Comparison of ENCODE assay signal across 19 mouse cellular contexts in genomic region chr8:127066501-127066900, GRCm38 (mm10). TPM values are rescaled to one million over a fixed set of nuclear protein-coding genes. Genes with fewer than 3 reads are reported as not detected.
DNase-seq lines count a peak whose midpoint lies in the region; ATAC-seq lines count a peak whose summit lies in the region.
"Had no signal": no experiment of that assay in that cellular context is flagged by ENCODE, and none has a peak within 500 bp of the region (broad histone marks: within the 10 kb centered on the region; RNA-seq: fewer than 3 reads in every experiment).

No protein-coding gene starts in this region.

- H3K9me3 ChIP-seq in forebrain, embryonic 12.5 days = no peaks in the 10 kb centered on the region
- H3K9me3 ChIP-seq in forebrain, embryonic 11.5 days (ENCODE audit: control insufficient read depth, low read length) = no peaks in the 10 kb centered on the region
- no peaks in the 10 kb centered on the region for H3K9me3 ChIP-seq in limb, embryonic 12.5 days
- no peaks in the 10 kb centered on the region for H3K9me3 ChIP-seq in limb, embryonic 10.5 days (replicated peaks)
- H3K9me3 ChIP-seq in liver, embryonic 15.5 days (replicated peaks) = no peaks in the 10 kb centered on the region
- H3K9me3 ChIP-seq: limb, embryonic 15.5 days had no signal

- no peak overlapping the region for H3K9ac ChIP-seq in forebrain, embryonic 12.5 days
- no peak overlapping the region for H3K9ac ChIP-seq in forebrain, embryonic 11.5 days (ENCODE audit: low read length)
- no peak overlapping the region for H3K9ac ChIP-seq in limb, embryonic 12.5 days (replicated peaks)
- no peak overlapping the region for H3K9ac ChIP-seq in liver, embryonic 15.5 days
- H3K9ac ChIP-seq: limb, embryonic 15.5 days had no signal

- no peaks in the 10 kb centered on the region for H3K27me3 ChIP-seq in forebrain, embryonic 12.5 days
- no peaks in the 10 kb centered on the region for H3K27me3 ChIP-seq in forebrain, embryonic 11.5 days (ENCODE audit: control insufficient read depth, insufficient read depth, low read length)
- no peaks in the 10 kb centered on the region for H3K27me3 ChIP-seq in limb, embryonic 12.5 days
- H3K27me3 ChIP-seq in limb, embryonic 10.5 days (ENCODE audit: low read depth, poor library complexity, severe bottlenecking) = no peaks in the 10 kb centered on the region
- peaks cover 53% of the 10 kb centered on the region for H3K27me3 ChIP-seq in liver, embryonic 15.5 days
- H3K27me3 ChIP-seq: limb, embryonic 15.5 days had no signal

- H3K4me2 ChIP-seq in forebrain, embryonic 12.5 days = 0 out of 2 replicates have a peak overlapping the region, but pooled peaks have one; percentile 8
- no peak overlapping the region for H3K4me2 ChIP-seq in forebrain, embryonic 11.5 days (ENCODE audit: low read depth, low read length, severe bottlenecking)
- peak overlapping the region; percentile 64 for H3K4me2 ChIP-seq in limb, embryonic 12.5 days
- H3K4me2 ChIP-seq in liver, embryonic 15.5 days = no peak overlapping the region; the same call in 1 of the 2 replicates
- H3K4me2 ChIP-seq: limb, embryonic 15.5 days had no signal

- H3K4me1 ChIP-seq in forebrain, embryonic 12.5 days = peaks cover 48% of the 10 kb centered on the region
- H3K4me1 ChIP-seq in forebrain, embryonic 11.5 days (replicated peaks; ENCODE audit: control insufficient read depth, insufficient read depth, low read length) = peaks cover 7% of the 10 kb centered on the region; the same call in 1 of the 2 replicates
- peaks cover 38% of the 10 kb centered on the region for H3K4me1 ChIP-seq in limb, embryonic 12.5 days (replicated peaks)
- H3K4me1 ChIP-seq in limb, embryonic 10.5 days = peaks cover 42% of the 10 kb centered on the region
- H3K4me1 ChIP-seq in liver, embryonic 15.5 days (replicated peaks) = peaks cover 13% of the 10 kb centered on the region; the same call in 1 of the 2 replicates

- ATAC-seq in forebrain, embryonic 12.5 days (ENCODE audit: low FRiP score) = no peak
- ATAC-seq in forebrain, embryonic 11.5 days (replicated peaks; ENCODE audit: low FRiP score) = no peak
- ATAC-seq in limb, embryonic 12.5 days (ENCODE audit: insufficient number of reproducible peaks, insufficient read depth, low FRiP score, low TSS enrichment, low read depth) = no peak
- no peak for ATAC-seq in liver, embryonic 15.5 days (ENCODE audit: insufficient read depth)
- ATAC-seq: hindbrain, embryonic 16.5 days had no signal

- H3K36me3 ChIP-seq in forebrain, embryonic 12.5 days (replicated peaks) = no peaks in the 10 kb centered on the region
- no peaks in the 10 kb centered on the region for H3K36me3 ChIP-seq in forebrain, embryonic 11.5 days (ENCODE audit: control insufficient read depth, insufficient read depth, low read length)
- H3K36me3 ChIP-seq in limb, embryonic 12.5 days = no peaks in the 10 kb centered on the region
- no peaks in the 10 kb centered on the region for H3K36me3 ChIP-seq in limb, embryonic 10.5 days
- H3K36me3 ChIP-seq in liver, embryonic 15.5 days (replicated peaks) = no peaks in the 10 kb centered on the region
- H3K36me3 ChIP-seq: limb, embryonic 15.5 days had no signal

- no peak overlapping the region for H3K27ac ChIP-seq in forebrain, embryonic 12.5 days
- H3K27ac ChIP-seq in forebrain, embryonic 11.5 days (ENCODE audit: low read depth, low read length) = no peak overlapping the region
- no peak overlapping the region for H3K27ac ChIP-seq in limb, embryonic 12.5 days
- H3K27ac ChIP-seq in limb, embryonic 10.5 days = no peak overlapping the region
- peak overlapping the region; percentile 48; the same call in 1 of the 2 replicates for H3K27ac ChIP-seq in liver, embryonic 15.5 days (replicated peaks)
- H3K27ac ChIP-seq: limb, embryonic 15.5 days had no signal

- DNase-seq in forebrain, embryonic 11.5 days (ENCODE audit: low spot score) = no peak
- DNase-seq in limb, embryonic 10.5 days (ENCODE audit: low spot score) = no peak
- DNase-seq in 3T3-L1 (ENCODE audit: low read depth, low spot score) = peak; percentile 4
- DNase-seq in cerebellum, adult 11-12 months = no peak
- DNase-seq in thymus, adult 18-20 months = no peak
- DNase-seq: cerebellum, postnatal 25 days; gastrocnemius, postnatal 36 days; heart, postnatal 10 days; kidney, adult 8-10 months; kidney, postnatal 4 days; lung, postnatal 10 days; right cerebral cortex, adult 18-20 months; thymus, adult 2 months had no signal

- H3K4me3 ChIP-seq in forebrain, embryonic 12.5 days (replicated peaks) = no peak overlapping the region
- H3K4me3 ChIP-seq in forebrain, embryonic 11.5 days (ENCODE audit: low read depth, low read length) = no peak overlapping the region
- H3K4me3 ChIP-seq in limb, embryonic 12.5 days (replicated peaks) = no peak overlapping the region
- H3K4me3 ChIP-seq in limb, embryonic 10.5 days = no peak overlapping the region
- no peak overlapping the region for H3K4me3 ChIP-seq in liver, embryonic 15.5 days (replicated peaks)
- H3K4me3 ChIP-seq: erythroblast, embryonic 14.5 days had no signal

RNA-seq across cellular contexts. Expression of gene Pard3, which starts 2.8 kb away (rescaled TPM):
- 37.0 and 37.8 TPM in 2 replicates for polyA plus RNA-seq in forebrain, embryonic 12.5 days (2016; fragmentation: Nextera tagmentation; extraction: Ambion mirVana)
- polyA plus RNA-seq in forebrain, embryonic 11.5 days (2014; fragmentation: Nextera tagmentation; extraction: Ambion mirVana) = 39.8 and 42.0 TPM in 2 replicates
- 50.6 and 53.3 TPM in 2 replicates for polyA plus RNA-seq in limb, embryonic 12.5 days (2016; fragmentation: Nextera tagmentation; extraction: Ambion mirVana)
- 34.4 and 34.8 TPM in 2 replicates for polyA plus RNA-seq in limb, embryonic 10.5 days (2016; fragmentation: Nextera tagmentation; extraction: Ambion mirVana)
- polyA plus RNA-seq in liver, embryonic 15.5 days (2015; fragmentation: Nextera tagmentation; extraction: Ambion mirVana) = 6.3 and 7.6 TPM in 2 replicates

Comparison
In these comparisons a context has a peak if more than half of its experiments do, and no peak if none do; other contexts are left out.
1. H3K4me2 ChIP-seq: peak in forebrain, embryonic 12.5 days (single experiment) and limb, embryonic 12.5 days (single experiment); none in forebrain, embryonic 11.5 days (single experiment) and liver, embryonic 15.5 days (single experiment).